Mouse (Mus musculus): ENCODE data around the gene Gm45785. TPM values are rescaled to one million over a fixed set of nuclear protein-coding genes. Genes with fewer than 3 reads are reported as not detected.
A peak's percentile ranks its signal among the peaks of the same experiment; 100 is the strongest.

Gene Gm45785
- total RNA-seq (2014; rRNA removed) (2.0 and 4.2 TPM in 2 replicates), polyA plus RNA-seq (2015; fragmentation: Nextera tagmentation; extraction: Ambion mirVana) (not detected in 2 replicates)

DNA sequence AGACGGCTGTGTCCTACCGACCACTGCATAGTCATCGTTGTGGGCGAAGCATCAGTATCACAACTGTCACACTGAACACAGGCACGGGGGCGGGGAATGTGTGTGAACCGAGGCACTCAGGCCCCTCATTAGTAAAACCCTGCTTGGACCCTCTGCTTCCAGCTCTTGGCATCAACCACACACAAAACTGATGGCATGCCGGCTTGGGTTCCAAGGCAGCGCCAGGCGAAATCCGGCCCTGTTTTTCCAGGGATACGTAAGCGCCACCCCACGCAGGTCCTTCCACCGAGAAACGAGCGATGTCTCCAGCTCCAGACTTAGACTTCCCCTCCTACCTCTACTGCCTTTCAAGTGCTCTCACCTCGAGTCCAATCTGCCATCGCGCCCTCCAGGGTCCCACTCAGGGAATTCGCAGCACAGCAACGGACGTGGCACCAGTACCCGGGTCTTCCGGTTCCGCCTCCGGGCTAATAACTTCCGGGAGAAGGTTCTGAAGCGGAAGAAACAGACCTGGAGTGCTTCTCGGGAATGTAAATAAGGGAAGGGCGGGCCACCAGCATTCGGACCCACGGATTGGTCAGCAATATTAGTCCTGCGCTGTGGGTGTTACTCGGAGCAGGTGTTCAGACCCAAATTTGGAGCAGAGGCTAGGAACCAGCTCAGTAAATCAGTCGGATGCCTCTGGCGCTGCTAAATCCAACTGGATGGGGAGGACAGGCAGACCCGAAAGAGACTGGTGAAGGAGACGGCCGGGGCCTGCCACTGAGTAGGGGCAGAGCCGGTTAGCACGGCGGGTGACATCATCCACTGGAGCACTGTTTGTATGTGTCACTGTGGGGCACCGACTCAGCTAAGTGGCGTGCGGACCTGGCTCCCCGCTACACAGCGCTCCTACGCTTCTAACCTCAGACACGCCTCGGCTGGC is at the start of gene Gm45785:
TSS of gene Gm45785 (minus strand) at position 472 of the 925 bp plus-strand sequence.
- Histone ChIP-seq H3K9ac (peak within 1 kb of the TSS; percentile 87), H3K4me1 (ENCODE audit: insufficient read depth) (peaks cover 21% of the 10 kb centered on the region), H3K27ac (ENCODE audit: low read depth, low read length) (peak within 1 kb of the TSS; percentile 92), H3K36me3 (ENCODE audit: insufficient read depth) (peaks cover 55% of the 10 kb centered on the region), H3K27me3 (ENCODE audit: insufficient read depth, low read length) (no peaks in the 10 kb centered on the region), H3K4me3 (ENCODE audit: low read depth, low read length) (peak within 1 kb of the TSS; percentile 59), H3K4me2 (ENCODE audit: low read depth) (peak within 1 kb of the TSS; percentile 80), H3K9me3 (ENCODE audit: low read length) (no peaks in the 10 kb centered on the region)
- peak; percentile 37; the same call in 1 of the 2 replicates for TF ChIP-seq CTCF (IDR thresholded peaks at IDR 0.05; ENCODE audit: low read depth)
- DNase-seq (peak; percentile 89), ATAC-seq (peak; percentile 85)
- 2% methylated on average over 51 of the region's 51 CpGs for WGBS

DNA sequence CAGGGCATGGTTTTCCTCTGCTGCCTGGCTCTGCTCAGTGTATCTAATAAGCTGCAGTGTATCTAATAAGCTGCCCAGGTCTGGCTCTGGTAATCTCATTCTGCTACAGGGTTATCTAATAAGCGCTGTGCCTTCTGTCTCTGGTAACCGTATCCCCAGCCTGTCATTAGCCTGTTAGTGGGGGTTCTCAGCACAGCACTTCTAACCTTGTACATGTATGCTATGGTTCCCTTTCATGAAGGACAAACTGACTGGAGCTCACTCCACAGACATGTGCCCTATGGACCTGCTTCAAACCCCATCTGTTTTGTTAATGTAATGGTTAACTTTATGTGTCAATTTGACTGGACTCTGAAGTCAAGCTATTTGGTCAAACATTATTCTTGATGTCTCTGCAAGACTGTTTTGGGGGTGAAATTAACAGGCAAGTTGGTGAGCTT is 49.5 kb upstream of the Gm45785 start:
- ATAC-seq, result no peak
- no peak for TF ChIP-seq CTCF (IDR thresholded peaks at IDR 0.05; ENCODE audit: low read depth)
- Histone ChIP-seq H3K27ac (ENCODE audit: low read depth, low read length) (no peak overlapping the region), H3K4me3 (ENCODE audit: low read depth, low read length) (no peak overlapping the region), H3K9me3 (ENCODE audit: low read length) (no peaks in the 10 kb centered on the region), H3K9ac (no peak overlapping the region), H3K4me2 (ENCODE audit: low read depth) (no peak overlapping the region), H3K27me3 (ENCODE audit: insufficient read depth, low read length) (no peaks in the 10 kb centered on the region), H3K4me1 (ENCODE audit: insufficient read depth) (no peaks in the 10 kb centered on the region), H3K36me3 (ENCODE audit: insufficient read depth) (no peaks in the 10 kb centered on the region)
- 91% methylated on average over 2 of the region's 2 CpGs for whole genome bisulfite sequencing
- DNase-seq, result no peak

GRCm38 (mm10) chr7:140903212-140903611 is 47.1 kb upstream of the Gm45785 start:
- peak; percentile 70 for DNase-seq
- H3K4me1 ChIP-seq (ENCODE audit: insufficient read depth), result no peaks in the 10 kb centered on the region
- TF ChIP-seq CTCF (IDR thresholded peaks at IDR 0.05; ENCODE audit: low read depth), result peak; percentile 90
- H3K9ac ChIP-seq, result no peak overlapping the region; the same call in 1 of the 2 replicates
- peaks cover 12% of the 10 kb centered on the region for H3K36me3 ChIP-seq (ENCODE audit: insufficient read depth)
- no peak overlapping the region for H3K27ac ChIP-seq (ENCODE audit: low read depth, low read length)
- H3K9me3 ChIP-seq (ENCODE audit: low read length), result no peaks in the 10 kb centered on the region
- H3K27me3 ChIP-seq (ENCODE audit: insufficient read depth, low read length), result no peaks in the 10 kb centered on the region
- no peak overlapping the region for H3K4me3 ChIP-seq (ENCODE audit: low read depth, low read length)
- WGBS, result 20% methylated on average over 13 of the region's 13 CpGs
- H3K4me2 ChIP-seq (ENCODE audit: low read depth), result no peak overlapping the region
- ATAC-seq, result peak; percentile 45

GRCm38 (mm10) chr7:140902036-140902875 is 46.1 kb upstream of the Gm45785 start:
- DNase-seq (no peak), ATAC-seq (no peak)
- Histone ChIP-seq H3K27ac (ENCODE audit: low read depth, low read length) (no peak overlapping the region), H3K4me1 (ENCODE audit: insufficient read depth) (no peaks in the 10 kb centered on the region), H3K27me3 (ENCODE audit: insufficient read depth, low read length) (no peaks in the 10 kb centered on the region), H3K9ac (no peak overlapping the region), H3K4me3 (ENCODE audit: low read depth, low read length) (no peak overlapping the region), H3K36me3 (ENCODE audit: insufficient read depth) (peaks cover 21% of the 10 kb centered on the region), H3K4me2 (ENCODE audit: low read depth) (no peak overlapping the region), H3K9me3 (ENCODE audit: low read length) (no peaks in the 10 kb centered on the region)
- 74% methylated on average over 15 of the region's 15 CpGs for WGBS
- no peak for TF ChIP-seq CTCF (IDR thresholded peaks at IDR 0.05; ENCODE audit: low read depth)

DNA sequence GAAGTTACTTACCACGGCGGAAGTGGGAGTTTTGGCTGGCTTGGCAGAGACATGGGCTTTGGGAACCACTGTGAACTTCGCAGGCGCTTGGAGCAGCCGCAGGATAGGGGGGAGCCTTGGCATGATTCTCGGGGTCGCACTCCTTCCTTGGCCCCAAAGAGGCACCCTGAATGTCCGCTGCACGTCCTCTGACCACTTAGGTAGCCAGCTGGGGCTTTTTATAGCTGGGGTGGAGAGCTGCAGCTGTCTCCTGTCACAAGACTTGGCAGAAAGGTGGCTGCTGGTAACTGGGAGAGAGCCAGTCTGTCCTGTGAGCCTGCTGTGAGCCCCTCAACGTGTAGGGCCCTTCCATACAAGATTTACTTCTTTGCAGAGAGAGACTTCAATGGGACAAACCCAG is 44.1 kb upstream of the Gm45785 start, which contains the start of gene Cox8b:
TSS of gene Cox8b (minus strand) at position 227 of the 400 bp plus-strand sequence.
- WGBS, result 79% methylated on average over 10 of the region's 10 CpGs
- Histone ChIP-seq H3K27me3 (ENCODE audit: insufficient read depth, low read length) (no peaks in the 10 kb centered on the region), H3K36me3 (ENCODE audit: insufficient read depth) (peaks cover 39% of the 10 kb centered on the region), H3K4me2 (ENCODE audit: low read depth) (no peak within 1 kb of the TSS), H3K9me3 (ENCODE audit: low read length) (no peaks in the 10 kb centered on the region), H3K9ac (no peak within 1 kb of the TSS), H3K4me3 (ENCODE audit: low read depth, low read length) (no peak within 1 kb of the TSS), H3K27ac (ENCODE audit: low read depth, low read length) (no peak within 1 kb of the TSS), H3K4me1 (ENCODE audit: insufficient read depth) (no peaks in the 10 kb centered on the region)
- no peak for TF ChIP-seq CTCF (IDR thresholded peaks at IDR 0.05; ENCODE audit: low read depth)
- no peak for ATAC-seq
- no peak for DNase-seq

DNA sequence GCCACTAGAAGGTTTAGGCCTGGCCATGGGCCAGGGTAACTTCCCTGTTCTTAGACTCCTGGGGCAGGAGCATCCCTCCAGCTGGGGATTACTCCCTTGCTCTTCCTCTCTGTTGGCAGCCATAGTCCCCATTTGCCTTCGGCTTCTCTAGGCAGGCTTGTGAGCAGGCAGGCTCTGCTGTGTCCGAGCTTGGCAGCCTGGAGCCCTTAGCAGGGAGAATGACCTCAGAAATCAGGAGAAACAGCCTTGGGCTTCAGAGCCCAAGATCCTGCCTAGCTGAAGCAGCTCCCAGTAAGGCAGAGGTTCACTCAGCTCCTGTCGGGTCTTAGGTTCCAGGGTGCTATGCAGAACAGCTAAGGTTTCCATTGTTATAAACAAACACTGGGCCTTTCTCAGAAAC is 43.0 kb upstream of the Gm45785 start:
- H3K4me1 ChIP-seq (ENCODE audit: insufficient read depth), result no peaks in the 10 kb centered on the region

More for the DNA sequence above, 43.0 kb upstream of the Gm45785 start:
- Histone ChIP-seq H3K27ac (ENCODE audit: low read depth, low read length) (no peak overlapping the region), H3K4me2 (ENCODE audit: low read depth) (no peak overlapping the region), H3K9ac (no peak overlapping the region), H3K36me3 (ENCODE audit: insufficient read depth) (peaks cover 46% of the 10 kb centered on the region), H3K4me3 (ENCODE audit: low read depth, low read length) (no peak overlapping the region), H3K27me3 (ENCODE audit: insufficient read depth, low read length) (no peaks in the 10 kb centered on the region), H3K9me3 (ENCODE audit: low read length) (no peaks in the 10 kb centered on the region)
- ATAC-seq (no peak), DNase-seq (no peak)
- WGBS, result 82% methylated on average over 3 of the region's 3 CpGs
- no peak for TF ChIP-seq CTCF (IDR thresholded peaks at IDR 0.05; ENCODE audit: low read depth)

All from forebrain, postnatal 0 days (tissue).